Mouse (Mus musculus) heart, postnatal 0 days (tissue): Measurements from ENCODE around the gene Rab37. TPM values are rescaled to one million over a fixed set of nuclear protein-coding genes. Genes with fewer than 3 reads are reported as not detected.

Experiments
- ATAC-seq: fragments of 200-750 bp; cut with Nextera tagmentation; 2 replicates; pipeline ENCODE4 v1.8.0; 2017; ENCODE audit warnings: low read depth, moderate number of reproducible peaks, moderate library complexity; ENCODE audit not compliant: insufficient read depth
- DNase-seq: peaks from one replicate; pipeline ENCODE4 v3.0.0-alpha.2; 2016; ENCODE audit warnings: low spot score
- H3K27ac ChIP-seq: fragments of 300-500 bp; sonication (generic); 2 replicates; pipeline ENCODE4 v1.5.1; 2014; ENCODE audit warnings: low read depth, mild to moderate bottlenecking
- H3K27me3 ChIP-seq: fragments of 300-500 bp; sonication (generic); 2 replicates; pipeline ENCODE4 v1.6.1; 2014; ENCODE audit warnings: low read length, mixed read lengths; ENCODE audit not compliant: control insufficient read depth, insufficient read depth
- H3K36me3 ChIP-seq: fragments of 300-500 bp; sonication (generic); replicated peaks from 2 replicates; pipeline ENCODE4 v1.6.1; 2014; ENCODE audit warnings: low read length, mixed read lengths; ENCODE audit not compliant: control insufficient read depth, insufficient read depth
- H3K4me1 ChIP-seq: fragments of 300-500 bp; sonication (generic); 2 replicates; pipeline ENCODE4 v1.6.1; 2014; ENCODE audit warnings: antibody characterized with exemption; ENCODE audit not compliant: control insufficient read depth, insufficient read depth
- H3K4me2 ChIP-seq: fragments of 300-500 bp; sonication (generic); 2 replicates; pipeline ENCODE4 v1.6.1; 2014; ENCODE audit warnings: low read depth, mild to moderate bottlenecking, low read length, moderate library complexity
- H3K4me3 ChIP-seq: fragments of 300-500 bp; sonication (generic); 2 replicates; pipeline ENCODE4 v1.5.1; 2014; ENCODE audit warnings: low read depth, low read length
- H3K9ac ChIP-seq: fragments of 300-500 bp; sonication (generic); replicated peaks from 2 replicates; pipeline ENCODE4 v1.6.1; 2014; ENCODE audit warnings: low read depth, low read length, mixed read lengths
- H3K9me3 ChIP-seq: fragments of 300-500 bp; sonication (generic); replicated peaks from 2 replicates; pipeline ENCODE4 v1.6.1; 2016; ENCODE audit warnings: low read length; ENCODE audit not compliant: control insufficient read depth
- CTCF ChIP-seq: IDR thresholded peaks from 2 replicates; pipeline ENCODE4 v1.5.1; 2016; ENCODE audit warnings: antibody characterized with exemption, control low read depth, low read depth
- EP300 ChIP-seq: IDR thresholded peaks from 2 replicates; pipeline ENCODE4 v1.6.1; 2016; ENCODE audit warnings: antibody characterized with exemption, low read depth
- WGBS: fragments of 180-500 bp; shearing (Covaris S2); extraction: QIAGEN DNeasy Blood & Tissue Kit; methylation state at CpG from one replicate; pipeline ENCODE4 v1.1.7; 2014; 5-methylcytosine and 5-hydroxymethylcytosine counted together
- polyA plus RNA-seq: library from polyadenylated mRNA; unstranded; fragments of >200 nt; fragmentation: Nextera tagmentation; extraction: Ambion mirVana; gene quantifications from 2 replicates; pipeline ENCODE4 v1.2.1, GENCODE M21; 2015
- total RNA-seq: library from RNA; depleted of rRNA; stranded (reverse); fragments of >200 nt; gene quantifications from 2 replicates; pipeline ENCODE4 v1.2.3, GENCODE M21; 2014; ENCODE audit warnings: low replicate concordance

The Rab37 gene
- total and polyA plus RNA-seq, 2 experiments from 2014 or later = 1.3 to 2.0 TPM

GRCm38 (mm10) chr11:115138597-115139262, 47.5 kb downstream of the Rab37 start:
- H3K27me3 ChIP-seq = no peaks in the 10 kb centered on the region
- H3K27ac ChIP-seq = no peak overlapping the region
- no peak overlapping the region for H3K4me3 ChIP-seq
- ATAC-seq = no peak
- WGBS = 61% methylated on average over 5 of the region's 5 CpGs
- no peak overlapping the region for H3K9ac ChIP-seq
- no peak overlapping the region for H3K4me2 ChIP-seq
- H3K9me3 ChIP-seq = no peaks in the 10 kb centered on the region
- no peak for DNase-seq
- H3K4me1 ChIP-seq = no peaks in the 10 kb centered on the region
- TF ChIP-seq CTCF = no peak
- TF ChIP-seq EP300 = no peak
- no peaks in the 10 kb centered on the region for H3K36me3 ChIP-seq

GRCm38 (mm10) chr11:115141970-115142369, 50.7 kb downstream of the Rab37 start:
- no peak for DNase-seq
- no peaks in the 10 kb centered on the region for H3K4me1 ChIP-seq
- H3K4me3 ChIP-seq = no peak overlapping the region
- WGBS = 71% methylated on average over 2 of the region's 2 CpGs
- no peak for ATAC-seq
- TF ChIP-seq EP300 (no peak), CTCF (no peak)
- no peak overlapping the region for H3K27ac ChIP-seq
- H3K9ac ChIP-seq = no peak overlapping the region
- no peaks in the 10 kb centered on the region for H3K27me3 ChIP-seq
- no peaks in the 10 kb centered on the region for H3K9me3 ChIP-seq
- H3K4me2 ChIP-seq = no peak overlapping the region
- H3K36me3 ChIP-seq = no peaks in the 10 kb centered on the region

- peaks cover 7% of the 10 kb centered on the region; the same call in 1 of the 2 replicates for H3K27me3 ChIP-seq
- ATAC-seq (no peak), DNase-seq (no peak)
- WGBS = 69% methylated on average over 4 of the region's 4 CpGs
- H3K36me3 ChIP-seq = no peaks in the 10 kb centered on the region
- no peak overlapping the region for H3K9ac ChIP-seq
- H3K27ac ChIP-seq = no peak overlapping the region
- TF ChIP-seq CTCF (no peak), EP300 (no peak)
- H3K4me2 ChIP-seq = no peak overlapping the region
- H3K4me3 ChIP-seq = no peak overlapping the region
- H3K4me1 ChIP-seq = no peaks in the 10 kb centered on the region
- H3K9me3 ChIP-seq = 0 out of 2 replicates have a peak, but pooled peaks cover 4% of the 10 kb centered on the region
These were observed 56.6 kb downstream of the Rab37 start for GRCm38 (mm10) chr11:115147813-115148212.

- Histone ChIP-seq H3K9ac (no peak overlapping the region), H3K27me3 (peaks cover 34% of the 10 kb centered on the region), H3K4me3 (no peak overlapping the region), H3K27ac (no peak overlapping the region), H3K4me1 (no peaks in the 10 kb centered on the region), H3K4me2 (no peak overlapping the region), H3K36me3 (no peaks in the 10 kb centered on the region), H3K9me3 (0 out of 2 replicates have a peak, but pooled peaks cover 4% of the 10 kb centered on the region)
- TF ChIP-seq EP300 = no peak
- no peak for TF ChIP-seq CTCF
- DNase-seq (no peak), ATAC-seq (no peak)
- 56% methylated on average over 6 of the region's 6 CpGs for WGBS
These were observed 59.6 kb downstream of the Rab37 start for GRCm38 (mm10) chr11:115150741-115151254.

- Histone ChIP-seq H3K4me1 (no peaks in the 10 kb centered on the region), H3K4me2 (peak overlapping the region; percentile 56), H3K9ac (no peak overlapping the region), H3K9me3 (0 out of 2 replicates have a peak, but pooled peaks cover 4% of the 10 kb centered on the region), H3K4me3 (peak overlapping the region; percentile 29), H3K36me3 (no peaks in the 10 kb centered on the region), H3K27ac (no peak overlapping the region), H3K27me3 (peaks cover 37% of the 10 kb centered on the region)
- DNase-seq (peak; percentile 43), ATAC-seq (peak; percentile 73)
- WGBS = 6% methylated on average over 15 of the region's 15 CpGs
- TF ChIP-seq EP300 = no peak
- TF ChIP-seq CTCF = no peak
These were observed 60.7 kb downstream of the Rab37 start for GRCm38 (mm10) chr11:115151755-115152429.
